Mouse (Mus musculus) hindbrain, embryonic 14.5 days (tissue): ENCODE data around the gene Tmem91. TPM values are rescaled to one million over a fixed set of nuclear protein-coding genes. Genes with fewer than 3 reads are reported as not detected.

Source experiments
- ATAC-seq: fragments of 200-750 bp; cut with Nextera tagmentation; 2 replicates; pipeline ENCODE4 v1.8.0; 2017; ENCODE audit warnings: moderate number of reproducible peaks, mild to moderate bottlenecking, moderate TSS enrichment, moderate library complexity; ENCODE audit not compliant: low FRiP score
- DNase-seq: peaks from one replicate; pipeline ENCODE4 v3.0.0-alpha.2; 2015; ENCODE audit warnings: low spot score
- H3K27ac ChIP-seq: fragments of 300-500 bp; sonication (generic); 2 replicates; pipeline ENCODE4 v1.5.1; 2014; ENCODE audit warnings: mild to moderate bottlenecking, moderate library complexity
- H3K27me3 ChIP-seq: fragments of 300-500 bp; sonication (generic); 2 replicates; pipeline ENCODE4 v1.6.1; 2014; ENCODE audit warnings: mild to moderate bottlenecking, low read length, mixed read lengths; ENCODE audit not compliant: control insufficient read depth, insufficient read depth
- H3K36me3 ChIP-seq: fragments of 300-500 bp; sonication (generic); replicated peaks from 2 replicates; pipeline ENCODE4 v1.6.1; 2014; ENCODE audit not compliant: control insufficient read depth, insufficient read depth
- H3K4me1 ChIP-seq: fragments of 300-500 bp; sonication (generic); replicated peaks from 2 replicates; pipeline ENCODE4 v1.6.1; 2014; ENCODE audit warnings: antibody characterized with exemption, low read length, mixed read lengths; ENCODE audit not compliant: control insufficient read depth, insufficient read depth
- H3K4me2 ChIP-seq: fragments of 300-500 bp; sonication (generic); replicated peaks from 2 replicates; pipeline ENCODE4 v1.6.1; 2014; ENCODE audit warnings: mild to moderate bottlenecking, moderate library complexity
- H3K4me3 ChIP-seq: fragments of 300-500 bp; sonication (generic); replicated peaks from 2 replicates; pipeline ENCODE4 v1.5.1; 2014; ENCODE audit warnings: mild to moderate bottlenecking, low read length
- H3K9ac ChIP-seq: fragments of 300-500 bp; sonication (generic); 2 replicates; pipeline ENCODE4 v1.6.1; 2014
- H3K9me3 ChIP-seq: fragments of 300-500 bp; sonication (generic); 2 replicates; pipeline ENCODE4 v1.6.1; 2016; ENCODE audit warnings: low read length; ENCODE audit not compliant: control insufficient read depth
- WGBS: fragments of 180-500 bp; shearing (Covaris S2); extraction: QIAGEN DNeasy Blood & Tissue Kit; methylation state at CpG from one replicate; pipeline ENCODE4 v1.1.7; 2014; 5-methylcytosine and 5-hydroxymethylcytosine counted together
- polyA plus RNA-seq: library from polyadenylated mRNA; unstranded; fragments of >200 nt; fragmentation: Nextera tagmentation; extraction: Ambion mirVana; gene quantifications from 2 replicates; pipeline ENCODE4 v1.2.1, GENCODE M21; 2014

Tmem91 gene
- polyA plus RNA-seq, 1 experiment from 2014 or later, result 54.1 TPM

DNA sequence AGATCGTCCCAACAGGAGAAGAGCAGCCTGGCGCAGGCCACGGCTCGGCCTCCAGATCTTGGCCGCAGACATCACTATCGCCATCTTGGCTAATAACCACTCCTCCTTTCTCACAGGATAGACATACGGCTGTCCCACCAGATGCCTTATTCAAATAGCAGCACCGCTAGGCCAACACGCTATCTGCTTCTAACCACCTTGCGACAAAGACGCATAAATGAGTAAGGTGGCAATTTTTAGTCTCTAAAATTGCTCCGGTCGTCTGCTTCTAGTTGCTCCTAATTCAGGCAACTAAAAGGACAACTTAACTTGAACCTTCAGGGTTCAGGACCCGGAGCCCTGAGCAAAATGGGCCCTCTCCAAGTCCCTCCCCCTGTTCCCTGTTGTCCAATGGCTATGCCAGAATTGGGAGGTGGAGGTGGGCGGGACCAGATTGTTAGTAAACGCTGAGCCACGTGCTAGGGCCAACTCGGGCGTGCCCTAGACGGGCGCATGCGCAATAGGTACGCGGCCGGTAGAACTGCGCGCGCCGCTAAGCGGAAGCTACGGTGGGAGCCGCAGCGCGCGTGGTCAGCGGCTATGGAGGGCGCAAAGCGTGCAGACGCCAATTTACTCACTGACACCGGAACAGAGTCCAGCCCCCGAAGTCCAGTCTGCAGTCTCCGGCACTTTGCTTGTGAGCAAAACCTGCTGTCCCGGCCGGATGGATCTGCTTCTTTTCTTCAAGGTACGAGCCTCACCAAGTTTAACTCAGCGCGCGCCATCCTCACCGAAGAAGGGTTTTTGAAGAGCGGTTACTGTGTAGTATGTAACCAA is 16.1 kb downstream of the Tmem91 start, which contains the start of the genes Bckdha and Exosc5:
Gene Bckdha (minus strand): TSS at position 325 of the 816 bp plus-strand sequence.
Gene Exosc5 (plus strand): TSS at position 508 of the 816 bp plus-strand sequence.
- peak within 1 kb of the TSS; percentile 58 for H3K4me3 ChIP-seq
- peaks cover 22% of the 10 kb centered on the region for H3K4me1 ChIP-seq
- H3K36me3 ChIP-seq, result peaks cover 4% of the 10 kb centered on the region; the same call in 1 of the 2 replicates
- H3K9ac ChIP-seq, result peak within 1 kb of the TSS; percentile 67
- peak within 1 kb of the TSS; percentile 90 for H3K4me2 ChIP-seq
- H3K27ac ChIP-seq, result peak within 1 kb of the TSS; percentile 76; the same call in 1 of the 2 replicates
- DNase-seq (peak; percentile 99), ATAC-seq (peak; percentile 99)
- no peaks in the 10 kb centered on the region for H3K27me3 ChIP-seq
- under 1% methylated on average over 49 of the region's 50 CpGs for WGBS
- H3K9me3 ChIP-seq, result no peaks in the 10 kb centered on the region

DNA sequence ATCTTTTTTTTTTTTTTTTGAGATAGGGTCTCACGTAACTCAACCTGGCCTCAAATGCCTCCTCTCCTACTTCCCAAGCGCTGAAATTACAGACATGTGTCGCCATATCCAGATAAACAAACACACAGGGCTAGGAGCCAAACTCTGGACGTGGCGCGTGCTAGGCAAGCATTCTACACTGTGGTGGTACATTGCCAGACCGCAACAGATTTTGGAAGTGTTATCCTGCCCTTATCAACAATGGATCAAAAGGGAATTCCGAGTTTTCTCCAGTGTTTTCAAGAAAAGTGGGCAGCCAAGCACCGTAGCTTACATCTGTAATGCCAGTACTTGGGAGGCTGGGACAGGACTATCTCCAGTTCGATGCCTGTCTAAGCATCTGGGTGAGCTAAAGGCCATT is 17.2 kb downstream of the Tmem91 start:
- 48% methylated on average over 10 of the region's 10 CpGs for WGBS
- ATAC-seq (no peak), DNase-seq (no peak)

DNA sequence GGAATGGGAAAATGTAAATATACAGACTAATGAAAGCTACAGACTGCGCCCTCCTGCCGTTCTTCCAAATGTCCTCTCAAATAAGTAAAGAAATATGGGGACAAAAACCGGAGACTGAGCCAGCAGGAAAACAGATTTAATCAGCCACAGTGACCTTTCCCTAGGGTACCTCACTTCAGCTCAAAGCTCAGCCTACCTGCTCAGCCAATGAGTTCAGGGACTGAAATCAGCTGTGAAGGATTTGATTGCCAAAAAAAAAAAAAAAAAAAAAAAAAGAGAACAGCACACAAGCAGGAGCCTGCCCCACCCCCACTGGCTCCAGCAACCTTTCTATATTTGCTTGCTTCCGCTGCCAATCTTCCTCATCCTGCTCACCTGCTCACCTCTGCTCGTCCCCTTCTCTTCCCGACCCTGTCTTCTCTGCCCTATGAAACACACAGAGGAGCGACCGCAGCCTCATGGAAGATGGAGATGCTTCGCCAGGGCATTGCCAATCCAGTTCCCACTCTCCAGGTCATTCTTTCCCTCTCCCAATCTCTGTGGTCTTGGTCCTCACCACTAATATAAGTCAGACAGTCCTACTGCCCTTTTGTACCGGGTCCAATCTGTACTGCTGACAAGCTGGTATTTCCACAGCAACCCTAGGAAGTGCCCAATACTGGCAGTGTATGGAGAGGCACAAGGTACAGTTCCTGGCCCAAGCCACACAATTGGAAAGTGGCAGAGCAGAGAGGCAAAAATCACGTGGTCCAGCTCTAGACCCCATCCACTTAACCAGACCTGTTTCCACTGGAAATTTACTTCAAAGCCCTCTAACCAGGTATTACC is 19.2 kb downstream of the Tmem91 start:
- Histone ChIP-seq H3K27ac (no peak overlapping the region), H3K9me3 (no peaks in the 10 kb centered on the region), H3K4me3 (no peak overlapping the region), H3K36me3 (no peaks in the 10 kb centered on the region), H3K4me1 (peaks cover 22% of the 10 kb centered on the region), H3K4me2 (no peak overlapping the region), H3K9ac (no peak overlapping the region), H3K27me3 (no peaks in the 10 kb centered on the region)
- ATAC-seq, result no peak
- no peak for DNase-seq
- WGBS, result 80% methylated on average over 11 of the region's 11 CpGs

More for the DNA sequence above, 17.2 kb downstream of the Tmem91 start:
- no peaks in the 10 kb centered on the region for H3K9me3 ChIP-seq
- peak overlapping the region; percentile 67 for H3K9ac ChIP-seq
- H3K4me1 ChIP-seq, result peaks cover 22% of the 10 kb centered on the region
- no peak overlapping the region for H3K27ac ChIP-seq
- peak overlapping the region; percentile 58 for H3K4me3 ChIP-seq
- peak overlapping the region; percentile 90 for H3K4me2 ChIP-seq
- no peaks in the 10 kb centered on the region for H3K27me3 ChIP-seq
- H3K36me3 ChIP-seq, result peaks cover under 1% of the 10 kb centered on the region; the same call in 1 of the 2 replicates

DNA sequence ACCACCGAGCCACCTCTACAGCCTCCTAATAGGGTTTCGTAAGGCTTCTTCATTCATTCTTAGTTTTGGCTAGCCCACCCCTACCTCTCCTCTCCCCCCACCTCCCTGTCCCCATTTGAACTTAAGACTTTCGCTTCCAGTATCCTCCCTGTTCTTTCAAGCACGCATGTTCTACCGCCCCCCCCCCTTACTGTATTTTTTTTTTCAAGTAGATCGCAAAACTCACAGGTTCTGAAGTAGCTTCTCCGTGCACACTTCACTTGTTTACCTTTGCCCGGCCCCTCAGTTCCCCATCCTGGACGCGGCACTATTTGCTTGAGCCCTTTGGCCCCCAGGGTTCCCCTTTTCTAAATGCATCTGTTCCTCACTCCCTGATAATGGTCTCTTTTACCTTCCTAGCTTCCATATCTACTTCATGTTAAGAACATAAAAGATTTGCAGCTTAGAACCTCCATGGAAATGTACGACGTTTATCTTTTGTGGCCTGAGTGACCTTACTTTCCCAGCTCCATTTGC is 22.7 kb downstream of the Tmem91 start:
- no peaks in the 10 kb centered on the region for H3K9me3 ChIP-seq
- no peaks in the 10 kb centered on the region for H3K27me3 ChIP-seq
- 91% methylated on average over 12 of the region's 12 CpGs for WGBS
- H3K4me2 ChIP-seq, result no peak overlapping the region
- H3K9ac ChIP-seq, result no peak overlapping the region
- H3K4me1 ChIP-seq, result peaks cover 3% of the 10 kb centered on the region; the same call in 1 of the 2 replicates
- DNase-seq (no peak), ATAC-seq (no peak)
- no peaks in the 10 kb centered on the region for H3K36me3 ChIP-seq
- H3K4me3 ChIP-seq, result no peak overlapping the region
- H3K27ac ChIP-seq, result no peak overlapping the region

DNA sequence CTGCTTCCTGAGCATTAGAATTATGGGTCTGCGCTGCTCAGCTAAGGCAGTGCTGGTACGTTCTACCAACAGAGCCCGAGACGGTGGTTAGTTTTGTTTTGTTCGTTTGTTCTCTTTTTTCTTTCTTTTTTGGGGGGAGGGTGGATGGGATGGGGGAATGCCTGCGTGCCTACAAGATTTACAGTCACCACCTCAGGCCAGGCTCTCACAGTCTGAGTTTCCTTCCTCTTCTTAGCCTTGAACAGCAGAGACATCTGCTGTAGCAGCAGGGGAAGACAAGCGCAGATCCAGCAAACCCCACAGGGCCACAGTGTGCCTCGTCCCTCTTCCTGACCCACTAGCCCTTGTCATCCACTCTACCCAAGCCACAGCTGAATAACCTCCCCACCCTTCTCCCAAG is 23.7 kb downstream of the Tmem91 start:
- H3K9me3 ChIP-seq, result no peaks in the 10 kb centered on the region
- H3K4me3 ChIP-seq, result no peak overlapping the region
- H3K4me2 ChIP-seq, result no peak overlapping the region
- H3K27me3 ChIP-seq, result no peaks in the 10 kb centered on the region
- H3K36me3 ChIP-seq, result no peaks in the 10 kb centered on the region
- H3K9ac ChIP-seq, result no peak overlapping the region
- H3K27ac ChIP-seq, result no peak overlapping the region
- H3K4me1 ChIP-seq, result no peaks in the 10 kb centered on the region
- DNase-seq (no peak), ATAC-seq (no peak)
- 91% methylated on average over 8 of the region's 8 CpGs for WGBS

DNA sequence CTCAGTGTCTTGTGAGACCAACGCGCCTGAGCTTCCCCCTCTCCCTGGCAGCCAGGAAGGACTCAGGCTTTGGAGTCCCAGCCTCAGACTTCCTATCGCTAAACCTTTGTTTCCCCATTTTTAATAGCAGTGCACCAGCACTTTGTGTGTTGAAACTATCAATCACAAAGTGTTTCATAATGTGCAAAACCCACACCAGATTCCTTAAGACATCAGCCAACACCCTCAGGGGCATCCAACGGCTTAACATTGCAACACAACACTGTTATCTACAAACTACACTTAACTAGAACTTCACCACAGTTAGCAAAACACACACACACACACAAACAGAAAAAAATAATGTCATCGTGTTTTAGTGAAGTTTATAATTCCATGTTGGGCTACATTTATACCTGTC is 25.1 kb downstream of the Tmem91 start:
- Histone ChIP-seq H3K9ac (no peak overlapping the region), H3K4me3 (no peak overlapping the region), H3K4me1 (no peaks in the 10 kb centered on the region), H3K27ac (no peak overlapping the region), H3K36me3 (peaks cover 6% of the 10 kb centered on the region), H3K9me3 (no peaks in the 10 kb centered on the region), H3K4me2 (no peak overlapping the region), H3K27me3 (no peaks in the 10 kb centered on the region)
- 75% methylated on average over 5 of the region's 5 CpGs for WGBS
- no peak for DNase-seq
- ATAC-seq, result no peak

DNA sequence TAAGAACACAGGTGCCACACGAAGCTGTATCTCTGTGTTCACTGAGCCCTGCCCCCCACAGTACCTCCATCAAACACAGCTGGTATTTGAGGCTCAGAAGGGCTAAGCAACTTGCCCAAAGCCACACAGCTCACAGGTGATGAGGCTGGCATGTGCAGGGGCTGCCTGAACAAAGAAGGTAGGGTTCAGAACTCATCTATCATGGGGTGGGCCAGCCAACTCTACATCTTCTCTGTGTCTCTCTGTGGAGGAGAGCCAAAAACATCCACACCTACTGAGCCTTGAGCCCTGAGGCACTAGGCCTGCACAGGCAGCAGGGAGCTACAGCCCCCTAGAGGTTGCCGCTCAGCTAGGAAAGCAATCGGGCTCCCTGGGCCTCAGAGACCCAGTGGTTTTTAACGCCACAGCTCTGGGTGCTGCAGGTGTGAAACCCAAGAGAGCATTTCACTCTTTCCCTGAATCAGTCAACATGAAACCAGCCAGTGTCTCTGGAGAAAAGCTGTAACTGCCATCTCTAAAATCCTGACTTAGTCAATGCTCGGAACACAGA is 27.3 kb downstream of the Tmem91 start:
- 60% methylated on average over 5 of the region's 5 CpGs for WGBS

DNA sequence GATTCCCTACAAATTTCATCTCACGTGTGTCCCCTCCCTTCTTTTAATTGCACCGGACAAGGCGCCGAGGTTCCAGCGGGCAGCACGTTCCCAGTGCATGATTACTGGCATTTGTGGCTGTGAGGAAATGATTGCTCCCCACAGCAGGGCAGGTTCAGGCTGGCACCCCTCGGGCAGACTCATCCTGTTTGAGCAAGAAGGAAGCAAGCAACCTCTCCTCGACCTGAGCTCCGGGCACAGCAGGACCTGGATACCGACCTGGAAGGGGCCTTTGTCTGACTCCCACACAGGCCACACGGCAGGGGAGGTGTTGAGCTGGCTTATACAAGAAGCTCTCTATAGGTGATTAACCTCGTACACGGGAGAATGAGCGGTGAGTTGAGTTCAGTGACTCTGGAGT is 29.9 kb downstream of the Tmem91 start:
- Histone ChIP-seq H3K27me3 (no peaks in the 10 kb centered on the region), H3K4me1 (no peaks in the 10 kb centered on the region), H3K4me3 (no peak overlapping the region), H3K27ac (no peak overlapping the region), H3K9me3 (no peaks in the 10 kb centered on the region), H3K4me2 (no peak overlapping the region), H3K36me3 (peaks cover 21% of the 10 kb centered on the region), H3K9ac (no peak overlapping the region)
- ATAC-seq, result no peak
- WGBS, result 60% methylated on average over 14 of the region's 14 CpGs
- DNase-seq, result no peak

More for the DNA sequence above, 27.3 kb downstream of the Tmem91 start:
- ATAC-seq, result no peak
- H3K27me3 ChIP-seq, result no peaks in the 10 kb centered on the region
- no peak overlapping the region for H3K4me3 ChIP-seq
- no peak overlapping the region for H3K27ac ChIP-seq
- H3K4me2 ChIP-seq, result no peak overlapping the region
- no peaks in the 10 kb centered on the region for H3K9me3 ChIP-seq
- no peak for DNase-seq
- no peak overlapping the region for H3K9ac ChIP-seq
- no peaks in the 10 kb centered on the region for H3K4me1 ChIP-seq
- H3K36me3 ChIP-seq, result peaks cover 7% of the 10 kb centered on the region

DNA sequence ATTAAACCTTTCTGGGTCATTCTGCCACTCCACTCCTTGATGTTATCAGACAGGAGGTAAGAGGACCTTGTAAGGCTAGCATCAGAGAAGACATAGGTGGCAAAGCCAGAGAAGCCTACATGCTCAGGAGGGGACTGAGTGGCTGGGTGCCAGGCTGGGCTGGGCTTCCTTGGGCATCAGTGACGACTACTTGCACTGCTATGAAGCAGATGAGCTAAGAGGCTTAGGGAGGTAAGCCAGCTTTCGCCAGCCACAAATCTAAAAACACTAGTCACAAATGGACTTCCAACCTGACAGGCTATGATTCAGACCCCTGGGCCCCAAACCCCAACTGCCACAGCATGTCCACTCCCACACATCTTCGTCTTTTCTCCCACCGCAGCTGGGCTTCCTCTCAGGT is 30.3 kb downstream of the Tmem91 start:
- Histone ChIP-seq H3K9ac (no peak overlapping the region), H3K27ac (no peak overlapping the region), H3K4me1 (no peaks in the 10 kb centered on the region), H3K9me3 (no peaks in the 10 kb centered on the region), H3K36me3 (peaks cover 24% of the 10 kb centered on the region), H3K27me3 (no peaks in the 10 kb centered on the region), H3K4me2 (no peak overlapping the region), H3K4me3 (no peak overlapping the region)
- 80% methylated on average over 4 of the region's 4 CpGs for WGBS
- no peak for ATAC-seq
- no peak for DNase-seq
